Mouse (Mus musculus) lung, embryonic 15.5 days (tissue): ENCODE results near the gene Mau2. TPM values are rescaled to one million over a fixed set of nuclear protein-coding genes. Genes with fewer than 3 reads are reported as not detected.
"Not testable (repeated sequence)": the region's sequence is repeated elsewhere in the genome, so short reads cannot be mapped to it uniquely, and the experiment has no call there.

Source experiments
- ATAC-seq: fragments of 200-750 bp; cut with Nextera tagmentation; 2 replicates; pipeline ENCODE4 v1.8.0; 2017; ENCODE audit warnings: moderate number of reproducible peaks, borderline replicate concordance; ENCODE audit not compliant: low FRiP score, low TSS enrichment; ENCODE audit errors: extremely low read depth
- H3K27ac ChIP-seq: fragments of 300-500 bp; sonication (generic); 2 replicates; pipeline ENCODE4 v1.5.1; 2015; ENCODE audit warnings: moderate library complexity, mild to moderate bottlenecking, inconsistent platforms
- H3K27me3 ChIP-seq: fragments of 300-500 bp; sonication (generic); 2 replicates; pipeline ENCODE4 v1.6.1; 2015; ENCODE audit warnings: inconsistent platforms
- H3K36me3 ChIP-seq: fragments of 300-500 bp; sonication (generic); 2 replicates; pipeline ENCODE4 v1.6.1; 2015; ENCODE audit warnings: inconsistent platforms
- H3K4me1 ChIP-seq: fragments of 300-500 bp; sonication (generic); 2 replicates; pipeline ENCODE4 v1.6.1; 2015; ENCODE audit warnings: inconsistent platforms
- H3K4me2 ChIP-seq: fragments of 300-500 bp; sonication (generic); 2 replicates; pipeline ENCODE4 v1.6.1; 2015; ENCODE audit warnings: inconsistent platforms, mild to moderate bottlenecking, moderate library complexity
- H3K4me3 ChIP-seq: fragments of 300-500 bp; sonication (generic); 2 replicates; pipeline ENCODE4 v1.5.1; 2015; ENCODE audit warnings: mild to moderate bottlenecking, inconsistent platforms
- H3K9ac ChIP-seq: fragments of 300-500 bp; sonication (generic); 2 replicates; pipeline ENCODE4 v1.6.1; 2015; ENCODE audit warnings: inconsistent platforms
- H3K9me3 ChIP-seq: fragments of 300-500 bp; sonication (generic); 2 replicates; pipeline ENCODE4 v1.6.1; 2016; ENCODE audit warnings: inconsistent platforms
- WGBS: fragments of 180-500 bp; shearing (Covaris S2); methylation state at CpG from one replicate; pipeline ENCODE4 v1.1.7; 2015; 5-methylcytosine and 5-hydroxymethylcytosine counted together
- polyA plus RNA-seq: library from polyadenylated mRNA; unstranded; fragments of >200 nt; fragmentation: Nextera tagmentation; extraction: Ambion mirVana; gene quantifications from 2 replicates; pipeline ENCODE4 v1.2.1, GENCODE M21; 2015

The Mau2 gene
- polyA plus RNA-seq, 1 experiment from 2014 or later, result 50.5 TPM

DNA sequence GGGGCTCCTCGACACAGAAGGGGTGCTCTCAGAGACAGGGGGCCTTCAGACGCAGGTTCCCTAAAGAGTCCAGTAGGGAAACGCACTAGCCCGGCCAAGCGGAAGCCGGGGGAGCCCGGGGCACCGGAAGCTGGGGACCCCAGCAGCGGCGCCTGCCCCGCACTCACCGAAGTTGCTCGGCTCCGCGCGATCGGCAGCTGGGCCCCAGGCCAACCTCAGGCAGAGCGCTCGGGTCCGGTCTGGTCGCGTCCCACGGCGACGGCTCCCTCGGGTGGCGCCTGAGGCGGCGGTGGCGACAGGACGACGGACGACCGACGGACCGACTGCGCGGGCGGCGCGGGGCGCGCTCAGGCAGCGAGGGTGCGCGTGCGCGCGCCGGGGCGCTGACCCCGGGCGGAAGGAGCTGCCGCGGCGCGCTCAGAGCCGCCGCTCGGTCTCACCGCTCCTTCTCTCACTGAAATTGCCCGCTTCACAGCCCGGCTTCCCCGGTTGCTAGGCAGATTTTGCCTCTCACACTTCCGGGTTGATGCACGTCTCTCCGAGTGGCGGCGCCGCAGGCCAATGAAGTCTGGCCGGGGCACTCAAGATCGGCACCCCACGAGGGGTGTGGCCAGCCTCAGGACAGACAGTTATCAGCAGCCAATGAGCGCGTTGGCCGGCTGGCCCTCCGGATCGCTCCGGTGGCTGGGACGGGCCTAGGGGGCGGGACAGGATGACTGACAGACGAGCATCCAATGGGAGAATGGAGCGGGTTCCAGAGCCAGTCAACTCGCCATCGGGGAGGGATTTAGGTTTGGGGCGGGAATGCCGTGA, 46.6 kb downstream of the Mau2 start, which contains the start of gene Gatad2a:
TSS of gene Gatad2a (minus strand) at position 609 of the 813 bp plus-strand sequence.
- no peaks in the 10 kb centered on the region for H3K9me3 ChIP-seq
- peak within 1 kb of the TSS; percentile 84 for H3K4me2 ChIP-seq
- H3K4me3 ChIP-seq, result peak within 1 kb of the TSS; percentile 99
- no peaks in the 10 kb centered on the region for H3K36me3 ChIP-seq
- no peaks in the 10 kb centered on the region for H3K27me3 ChIP-seq
- peak within 1 kb of the TSS; percentile 91 for H3K9ac ChIP-seq
- peaks cover 18% of the 10 kb centered on the region; the same call in 1 of the 2 replicates for H3K4me1 ChIP-seq
- WGBS, result under 1% methylated on average over 70 of the region's 87 CpGs
- peak within 1 kb of the TSS; percentile 95 for H3K27ac ChIP-seq
- ATAC-seq, result peak; percentile 99

DNA sequence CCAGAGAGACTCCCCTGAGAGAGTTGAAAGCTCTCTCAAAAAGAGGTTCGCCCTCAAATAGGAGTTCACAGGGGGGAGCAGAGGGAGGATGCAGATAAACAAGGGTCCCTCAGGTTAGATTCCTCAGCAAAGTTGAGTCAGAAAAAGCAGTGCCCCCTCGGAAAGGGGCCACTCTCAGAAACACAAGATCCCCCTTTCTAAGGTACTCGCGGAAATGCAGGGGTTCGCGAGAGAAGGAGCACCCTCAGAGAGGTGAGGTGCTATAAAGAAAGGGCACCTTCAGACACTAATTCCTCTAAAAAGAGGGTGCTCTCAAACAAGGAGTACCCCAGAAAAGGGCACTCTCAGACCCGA, 47.1 kb downstream of the Mau2 start:
- peak overlapping the region; percentile 84 for H3K4me2 ChIP-seq
- H3K9me3 ChIP-seq, result no peaks in the 10 kb centered on the region
- H3K4me1 ChIP-seq, result peaks cover 18% of the 10 kb centered on the region; the same call in 1 of the 2 replicates
- H3K27me3 ChIP-seq, result no peaks in the 10 kb centered on the region
- H3K27ac ChIP-seq, result peak overlapping the region; percentile 95
- peak overlapping the region; percentile 99 for H3K4me3 ChIP-seq
- H3K9ac ChIP-seq, result peak overlapping the region; percentile 91
- H3K36me3 ChIP-seq, result no peaks in the 10 kb centered on the region
- ATAC-seq, result no peak
- 1% methylated on average over 7 of the region's 7 CpGs for WGBS

DNA sequence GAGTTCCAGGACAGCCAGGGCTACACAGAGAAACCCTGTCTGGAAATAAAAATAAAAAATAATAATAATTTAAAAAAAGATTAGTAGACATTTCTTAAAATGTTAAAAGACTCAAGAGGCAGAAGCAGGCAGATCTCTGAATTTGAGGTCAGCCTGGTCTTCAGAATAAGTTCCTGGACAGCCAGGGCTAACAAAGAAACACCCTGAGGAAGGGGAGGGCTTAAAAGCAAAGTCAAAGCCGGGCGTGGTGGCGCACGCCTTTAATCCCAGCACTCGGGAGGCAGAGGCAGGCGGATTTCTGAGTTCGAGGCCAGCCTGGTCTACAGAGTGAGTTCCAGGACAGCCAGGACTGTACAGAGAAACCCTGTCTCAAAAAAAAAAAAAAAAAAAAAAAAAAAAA, 53.6 kb downstream of the Mau2 start:
- 94% methylated on average over 7 of the region's 7 CpGs for WGBS
- H3K27me3 ChIP-seq, H3K4me1 ChIP-seq, H3K27ac ChIP-seq, H3K4me3 ChIP-seq, H3K9me3 ChIP-seq, ATAC-seq, H3K9ac ChIP-seq, H3K36me3 ChIP-seq, H3K4me2 ChIP-seq: not testable (repeated sequence)

DNA sequence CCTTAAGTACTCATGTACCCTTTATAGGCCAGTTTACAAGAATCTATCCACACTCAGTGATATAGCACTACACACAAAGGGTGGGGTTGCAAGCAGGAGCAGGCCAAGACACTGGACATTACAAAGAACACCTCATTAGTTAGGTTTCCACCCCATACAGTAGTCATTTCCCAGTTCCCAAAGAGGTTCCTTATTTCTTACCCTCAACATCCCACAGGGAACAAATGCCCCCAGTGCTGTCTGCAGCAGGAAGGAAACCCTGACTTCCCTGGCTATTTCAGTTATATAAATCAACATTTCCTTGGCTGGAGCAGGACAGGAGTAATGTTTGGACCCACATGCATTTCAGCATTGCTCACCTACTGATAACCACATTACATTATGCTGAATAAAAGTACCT, 54.8 kb downstream of the Mau2 start:
- no peak overlapping the region for H3K27ac ChIP-seq
- H3K4me1 ChIP-seq, result no peaks in the 10 kb centered on the region
- H3K36me3 ChIP-seq, result no peaks in the 10 kb centered on the region
- H3K9ac ChIP-seq, result no peak overlapping the region
- H3K27me3 ChIP-seq, result no peaks in the 10 kb centered on the region
- H3K4me2 ChIP-seq, result no peak overlapping the region
- no peaks in the 10 kb centered on the region for H3K9me3 ChIP-seq
- no peak; the same call in 1 of the 2 replicates for ATAC-seq
- H3K4me3 ChIP-seq, result no peak overlapping the region

DNA sequence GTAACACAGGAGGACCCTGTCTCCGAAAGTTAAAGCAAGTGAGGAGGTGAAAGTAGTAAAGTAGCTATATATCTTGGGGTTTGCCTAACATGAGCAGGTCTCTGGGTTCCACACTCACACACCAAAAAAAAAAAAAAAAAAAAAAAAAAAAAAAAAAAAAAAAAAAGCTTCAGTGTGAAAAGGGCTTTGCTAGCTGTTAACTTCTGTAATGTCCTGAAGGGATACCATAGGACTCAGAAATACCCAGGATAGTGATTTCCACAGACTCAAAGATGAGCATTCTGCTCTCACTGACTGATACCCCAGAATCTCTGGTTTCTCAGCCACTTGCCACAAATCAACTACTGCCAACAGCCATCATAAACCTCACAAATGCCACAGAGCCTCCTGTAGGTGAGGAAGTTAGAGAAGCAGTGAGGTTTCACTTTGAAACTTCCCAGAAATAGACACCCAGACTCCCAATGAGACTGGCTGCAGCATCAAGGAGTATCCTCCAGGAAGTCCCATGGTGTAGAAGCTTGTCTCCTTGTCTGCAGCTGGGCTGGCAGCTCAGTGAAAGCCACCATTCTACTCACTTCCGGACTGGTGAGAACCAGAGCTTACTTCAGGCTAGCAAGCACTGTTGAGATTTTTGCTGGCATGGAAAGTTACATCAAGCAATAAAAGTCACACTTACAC, 57.5 kb downstream of the Mau2 start:
- Histone ChIP-seq H3K4me3 (no peak overlapping the region), H3K27me3 (no peaks in the 10 kb centered on the region), H3K9me3 (no peaks in the 10 kb centered on the region), H3K4me2 (no peak overlapping the region), H3K9ac (no peak overlapping the region), H3K4me1 (no peaks in the 10 kb centered on the region), H3K27ac (0 out of 2 replicates have a peak overlapping the region, but pooled peaks have one; percentile 8), H3K36me3 (no peaks in the 10 kb centered on the region)
- 83% methylated on average over 2 of the region's 2 CpGs for WGBS
- no peak for ATAC-seq

DNA sequence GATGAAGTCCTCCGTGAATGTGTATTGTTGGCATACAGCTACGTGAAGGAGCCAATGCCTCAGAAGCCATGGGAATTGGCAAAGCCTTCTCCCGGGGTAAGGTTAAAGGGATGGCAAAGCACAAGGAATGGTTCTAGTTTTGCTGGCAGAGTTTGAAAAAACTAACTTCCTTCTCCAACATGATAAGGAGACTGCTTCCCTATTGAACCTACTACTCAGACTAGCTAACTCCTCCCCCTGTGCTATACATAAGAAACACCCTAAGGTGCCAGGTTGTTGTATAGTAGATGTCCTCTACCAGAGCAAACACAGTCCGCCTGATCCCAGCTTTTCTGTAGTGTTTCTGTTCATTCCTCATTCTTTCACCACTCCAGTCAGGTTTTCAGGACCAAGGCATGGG, 64.1 kb downstream of the Mau2 start:
- no peaks in the 10 kb centered on the region for H3K9me3 ChIP-seq
- H3K4me3 ChIP-seq, result no peak overlapping the region
- H3K36me3 ChIP-seq, result no peaks in the 10 kb centered on the region
- H3K4me2 ChIP-seq, result no peak overlapping the region
- no peak overlapping the region for H3K9ac ChIP-seq
- H3K27me3 ChIP-seq, result no peaks in the 10 kb centered on the region
- H3K4me1 ChIP-seq, result peaks cover 5% of the 10 kb centered on the region; the same call in 1 of the 2 replicates
- no peak overlapping the region for H3K27ac ChIP-seq
- WGBS, result 94% methylated on average over 4 of the region's 4 CpGs
- no peak for ATAC-seq

DNA sequence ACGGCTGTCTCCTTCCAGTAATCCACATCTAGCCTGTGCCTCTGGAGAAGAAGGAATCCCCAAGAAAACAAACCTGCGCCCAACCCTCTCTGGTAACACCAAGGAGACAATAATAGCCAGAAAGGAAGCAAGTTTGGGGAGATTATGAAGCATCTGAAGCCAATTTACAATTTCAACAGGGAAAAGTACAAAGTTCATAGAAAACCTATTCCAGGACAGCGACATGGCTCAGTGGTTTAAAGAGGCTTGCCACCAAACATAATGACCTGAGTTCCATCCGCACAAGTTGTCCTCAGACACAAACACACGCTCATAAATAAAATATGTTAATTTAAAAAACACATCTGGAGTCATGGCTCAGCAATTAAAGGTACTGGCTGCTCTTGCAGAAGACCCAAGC, 67.7 kb downstream of the Mau2 start:
- ATAC-seq, result no peak
- peak overlapping the region; percentile 79 for H3K9ac ChIP-seq
- H3K9me3 ChIP-seq, result no peaks in the 10 kb centered on the region
- WGBS, result 34% methylated on average over 5 of the region's 5 CpGs
- H3K27ac ChIP-seq, result peak overlapping the region; percentile 84
- H3K36me3 ChIP-seq, result no peaks in the 10 kb centered on the region
- H3K4me1 ChIP-seq, result peaks cover 38% of the 10 kb centered on the region
- H3K4me3 ChIP-seq, result peak overlapping the region; percentile 91
- peak overlapping the region; percentile 89 for H3K4me2 ChIP-seq
- no peaks in the 10 kb centered on the region for H3K27me3 ChIP-seq

DNA sequence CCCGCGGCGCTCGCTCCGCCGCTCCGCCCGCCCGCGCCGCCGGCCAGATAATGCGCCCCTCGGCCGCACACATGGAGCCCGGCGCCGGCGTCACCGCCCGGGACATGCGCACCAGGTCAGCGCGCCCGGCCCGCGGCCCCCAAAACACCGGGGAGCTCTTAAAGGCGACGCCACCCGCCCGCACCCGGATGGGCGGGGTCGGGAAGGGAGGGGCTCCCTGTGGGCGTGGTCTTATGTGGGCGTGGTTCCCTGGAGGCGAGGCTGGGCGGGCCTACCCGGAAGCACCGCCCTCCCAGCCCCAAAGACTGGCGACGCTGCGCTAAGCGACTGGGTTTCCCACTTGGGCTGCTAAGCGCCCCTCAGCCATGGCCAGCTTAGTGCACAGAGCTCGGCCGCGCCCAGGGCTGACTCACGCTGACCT, 68.3 kb downstream of the Mau2 start:
- Histone ChIP-seq H3K36me3 (no peaks in the 10 kb centered on the region), H3K27me3 (no peaks in the 10 kb centered on the region), H3K4me3 (peak overlapping the region; percentile 91), H3K4me1 (peaks cover 42% of the 10 kb centered on the region), H3K9ac (peak overlapping the region; percentile 79), H3K9me3 (no peaks in the 10 kb centered on the region), H3K4me2 (peak overlapping the region; percentile 89), H3K27ac (peak overlapping the region; percentile 84)
- WGBS, result under 1% methylated on average over 49 of the region's 50 CpGs
- peak; percentile 96 for ATAC-seq

DNA sequence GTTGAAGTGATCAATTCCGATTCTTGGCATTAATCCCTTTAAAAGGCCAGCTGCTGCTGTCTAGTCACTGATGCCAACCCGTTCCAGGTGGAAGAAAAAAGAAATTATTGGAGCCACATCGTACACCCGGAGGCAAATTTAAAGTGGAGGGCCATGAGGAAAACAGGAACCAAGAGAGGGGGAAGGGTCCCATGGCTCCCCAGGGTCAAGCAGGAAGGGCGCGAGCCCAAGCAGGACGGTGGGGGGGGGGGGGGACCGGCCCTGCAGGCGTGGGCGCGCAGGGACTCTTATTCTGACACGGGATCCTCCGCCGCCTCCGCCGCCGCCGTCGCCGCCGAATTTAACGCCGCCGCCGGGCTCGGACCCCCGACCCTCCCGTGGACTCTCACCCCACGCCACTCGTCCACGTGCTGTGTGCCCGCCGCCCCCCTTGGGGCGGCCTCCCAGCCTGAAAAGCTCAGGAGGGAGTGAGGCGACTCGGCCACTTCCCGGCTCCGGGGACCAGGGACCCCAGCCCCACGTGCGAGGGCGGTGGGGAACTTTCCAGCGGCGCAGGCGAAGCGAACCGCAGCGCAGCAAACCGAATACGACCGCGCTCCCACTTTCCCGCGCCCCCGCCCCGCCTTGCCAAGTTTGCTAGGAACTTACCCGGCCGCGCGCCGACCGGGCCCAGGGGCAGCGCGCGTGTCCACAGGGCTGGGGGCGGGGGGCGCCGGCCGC, 68.9 kb downstream of the Mau2 start:
- H3K36me3 ChIP-seq, result no peaks in the 10 kb centered on the region
- peak; percentile 28 for ATAC-seq
- H3K27me3 ChIP-seq, result no peaks in the 10 kb centered on the region
- H3K9me3 ChIP-seq, result no peaks in the 10 kb centered on the region
- H3K4me3 ChIP-seq, result peak overlapping the region; percentile 91
- peak overlapping the region; percentile 89 for H3K4me2 ChIP-seq
- under 1% methylated on average over 56 of the region's 68 CpGs for WGBS
- H3K4me1 ChIP-seq, result peaks cover 43% of the 10 kb centered on the region
- H3K27ac ChIP-seq, result peak overlapping the region; percentile 84
- peak overlapping the region; percentile 79 for H3K9ac ChIP-seq

DNA sequence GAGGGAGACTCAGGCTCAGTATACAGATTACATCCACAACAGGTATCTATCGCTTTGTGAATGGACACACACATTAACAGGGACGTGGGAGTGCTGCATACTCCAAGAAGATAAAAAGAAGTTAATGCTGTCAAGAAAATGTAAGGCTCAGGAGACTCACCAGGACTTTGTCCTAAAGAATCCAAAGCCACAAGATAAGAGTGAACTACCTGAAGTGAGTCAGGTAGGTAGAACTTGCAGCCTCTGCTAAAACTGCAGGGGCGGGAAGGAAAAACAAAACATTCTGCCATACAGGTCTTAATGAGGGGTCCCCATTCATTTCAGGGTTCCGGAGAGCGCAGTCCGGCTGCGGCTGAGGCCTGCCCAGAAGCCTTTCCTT, 69.5 kb downstream of the Mau2 start:
- Histone ChIP-seq H3K9ac (peak overlapping the region; percentile 79), H3K4me1 (peaks cover 43% of the 10 kb centered on the region), H3K27me3 (no peaks in the 10 kb centered on the region), H3K27ac (no peak overlapping the region), H3K4me2 (peak overlapping the region; percentile 89), H3K36me3 (no peaks in the 10 kb centered on the region), H3K9me3 (no peaks in the 10 kb centered on the region), H3K4me3 (peak overlapping the region; percentile 91)
- no peak for ATAC-seq
- WGBS, result 12% methylated on average over 7 of the region's 7 CpGs

DNA sequence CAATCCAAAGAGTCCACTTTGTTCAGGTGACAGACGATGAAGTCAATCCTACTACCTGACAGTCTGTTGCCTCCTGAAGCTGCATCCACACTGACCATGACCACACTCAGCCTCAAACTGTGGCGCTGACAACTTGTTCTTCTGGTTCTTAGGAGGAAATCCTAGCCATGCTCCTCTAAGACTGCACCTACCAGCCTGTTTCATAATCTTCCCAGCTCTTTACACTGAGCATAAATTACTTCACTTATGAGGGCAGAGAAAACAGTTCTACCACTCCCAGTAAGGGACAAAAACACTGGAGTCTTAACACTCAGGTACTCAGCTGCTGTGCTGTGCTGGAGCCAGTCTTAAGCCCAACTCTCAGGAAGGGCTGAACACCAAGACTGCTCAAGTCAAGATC, 71.7 kb downstream of the Mau2 start:
- no peaks in the 10 kb centered on the region for H3K27me3 ChIP-seq
- H3K4me3 ChIP-seq, result no peak overlapping the region
- no peak overlapping the region for H3K27ac ChIP-seq
- H3K4me2 ChIP-seq, result no peak overlapping the region
- no peaks in the 10 kb centered on the region for H3K36me3 ChIP-seq
- no peak for ATAC-seq
- no peaks in the 10 kb centered on the region for H3K9me3 ChIP-seq
- WGBS, result 81% methylated on average over 2 of the region's 2 CpGs
- H3K9ac ChIP-seq, result no peak overlapping the region
- H3K4me1 ChIP-seq, result peaks cover 43% of the 10 kb centered on the region
